Mouse (Mus musculus) forebrain, embryonic 11.5 days (tissue): ENCODE measurements at regions not wholly inside any gene's neighbourhood (a gene's known extent, or its start where the extent isn't known, plus 50 kb on each side); places are given as distances from the start of the nearest gene placed in this dataset.

Experiments used
- ATAC-seq: fragments of 200-750 bp; cut with Nextera tagmentation; replicated peaks from 2 replicates; pipeline ENCODE4 v1.8.0; 2017; ENCODE audit warnings: moderate TSS enrichment; ENCODE audit not compliant: low FRiP score
- DNase-seq: peaks from one replicate; pipeline ENCODE4 v3.0.0-alpha.2; 2017; ENCODE audit warnings: low spot score
- H3K27ac ChIP-seq: fragments of 300-500 bp; sonication (generic); 2 replicates; pipeline ENCODE4 v1.5.1; 2014; ENCODE audit warnings: low read depth, low read length
- H3K27me3 ChIP-seq: fragments of 300-500 bp; sonication (generic); 2 replicates; pipeline ENCODE4 v1.6.1; 2014; ENCODE audit warnings: mild to moderate bottlenecking, low read length, mixed read lengths; ENCODE audit not compliant: control insufficient read depth, insufficient read depth
- H3K36me3 ChIP-seq: fragments of 300-500 bp; sonication (generic); 2 replicates; pipeline ENCODE4 v1.6.1; 2014; ENCODE audit warnings: mild to moderate bottlenecking, low read length, moderate library complexity, mixed read lengths; ENCODE audit not compliant: control insufficient read depth, insufficient read depth
- H3K4me1 ChIP-seq: fragments of 300-500 bp; sonication (generic); replicated peaks from 2 replicates; pipeline ENCODE4 v1.6.1; 2014; ENCODE audit warnings: low read length, mixed read lengths; ENCODE audit not compliant: control insufficient read depth, insufficient read depth
- H3K4me2 ChIP-seq: fragments of 300-500 bp; sonication (generic); 2 replicates; pipeline ENCODE4 v1.6.1; 2014; ENCODE audit warnings: low read depth, mild to moderate bottlenecking, low read length, moderate library complexity, mixed read lengths; ENCODE audit not compliant: severe bottlenecking
- H3K4me3 ChIP-seq: fragments of 300-500 bp; sonication (generic); 2 replicates; pipeline ENCODE4 v1.5.1; 2014; ENCODE audit warnings: low read depth, low read length
- H3K9ac ChIP-seq: fragments of 300-500 bp; sonication (generic); 2 replicates; pipeline ENCODE4 v1.6.1; 2014; ENCODE audit warnings: low read length
- H3K9me3 ChIP-seq: fragments of 300-500 bp; sonication (generic); 2 replicates; pipeline ENCODE4 v1.6.1; 2016; ENCODE audit warnings: low read length, mixed read lengths; ENCODE audit not compliant: control insufficient read depth
- WGBS: fragments of 180-500 bp; shearing (Covaris S2); extraction: QIAGEN DNeasy Blood & Tissue Kit; methylation state at CpG from one replicate; pipeline ENCODE4 v1.1.7; 2014; 5-methylcytosine and 5-hydroxymethylcytosine counted together

- 77% methylated on average over 12 of the region's 12 CpGs for WGBS
- no peaks in the 10 kb centered on the region; the same call in 1 of the 2 replicates for H3K4me1 ChIP-seq
- H3K27me3 ChIP-seq = no peaks in the 10 kb centered on the region
- DNase-seq (no peak), ATAC-seq (no peak)
- no peak overlapping the region for H3K9ac ChIP-seq
- H3K4me3 ChIP-seq = no peak overlapping the region
- no peaks in the 10 kb centered on the region for H3K36me3 ChIP-seq
- no peak overlapping the region for H3K27ac ChIP-seq
- H3K4me2 ChIP-seq = no peak overlapping the region
- no peaks in the 10 kb centered on the region for H3K9me3 ChIP-seq
Observed at GRCm38 (mm10) chr4:83976067-83976466, 450.7 kb downstream of the Ccdc171 start.

GRCm38 (mm10) chr4:83979088-83979487, 453.7 kb downstream of the Ccdc171 start:
- no peaks in the 10 kb centered on the region for H3K9me3 ChIP-seq
- DNase-seq (no peak), ATAC-seq (no peak)
- H3K27me3 ChIP-seq = no peaks in the 10 kb centered on the region
- WGBS = 70% methylated on average over 4 of the region's 4 CpGs
- H3K27ac ChIP-seq = no peak overlapping the region
- H3K4me2 ChIP-seq = no peak overlapping the region
- H3K4me1 ChIP-seq = no peaks in the 10 kb centered on the region; the same call in 1 of the 2 replicates
- no peak overlapping the region for H3K4me3 ChIP-seq
- H3K36me3 ChIP-seq = no peaks in the 10 kb centered on the region
- no peak overlapping the region for H3K9ac ChIP-seq

- H3K27ac ChIP-seq = no peak overlapping the region
- WGBS = 76% methylated on average over 15 of the region's 15 CpGs
- H3K36me3 ChIP-seq = no peaks in the 10 kb centered on the region
- no peak overlapping the region for H3K4me2 ChIP-seq
- ATAC-seq (0 out of 2 replicates have a peak, but pooled peaks have one; percentile 30), DNase-seq (no peak)
- no peak overlapping the region for H3K9ac ChIP-seq
- no peaks in the 10 kb centered on the region for H3K9me3 ChIP-seq
- no peak overlapping the region for H3K4me3 ChIP-seq
- no peaks in the 10 kb centered on the region; the same call in 1 of the 2 replicates for H3K4me1 ChIP-seq
- no peaks in the 10 kb centered on the region for H3K27me3 ChIP-seq
Observed at GRCm38 (mm10) chr4:83984671-83985391, 459.5 kb downstream of the Ccdc171 start.

GRCm38 (mm10) chr4:83985451-83985850, 460.1 kb downstream of the Ccdc171 start:
- DNase-seq (no peak), ATAC-seq (no peak)
- 89% methylated on average over 5 of the region's 5 CpGs for WGBS

GRCm38 (mm10) chr4:83986951-83987822, 461.8 kb downstream of the Ccdc171 start:
- DNase-seq (no peak), ATAC-seq (no peak)
- Histone ChIP-seq H3K4me3 (no peak overlapping the region), H3K27ac (no peak overlapping the region), H3K4me2 (no peak overlapping the region), H3K9ac (no peak overlapping the region), H3K9me3 (no peaks in the 10 kb centered on the region), H3K36me3 (no peaks in the 10 kb centered on the region), H3K27me3 (no peaks in the 10 kb centered on the region), H3K4me1 (peaks cover 7% of the 10 kb centered on the region; the same call in 1 of the 2 replicates)
- WGBS = 78% methylated on average over 13 of the region's 13 CpGs

More at GRCm38 (mm10) chr4:83985451-83985850, 460.1 kb downstream of the Ccdc171 start:
- Histone ChIP-seq H3K4me2 (no peak overlapping the region), H3K4me3 (no peak overlapping the region), H3K4me1 (peaks cover 4% of the 10 kb centered on the region; the same call in 1 of the 2 replicates), H3K9me3 (no peaks in the 10 kb centered on the region), H3K9ac (no peak overlapping the region), H3K27ac (no peak overlapping the region), H3K36me3 (no peaks in the 10 kb centered on the region), H3K27me3 (no peaks in the 10 kb centered on the region)

DNA sequence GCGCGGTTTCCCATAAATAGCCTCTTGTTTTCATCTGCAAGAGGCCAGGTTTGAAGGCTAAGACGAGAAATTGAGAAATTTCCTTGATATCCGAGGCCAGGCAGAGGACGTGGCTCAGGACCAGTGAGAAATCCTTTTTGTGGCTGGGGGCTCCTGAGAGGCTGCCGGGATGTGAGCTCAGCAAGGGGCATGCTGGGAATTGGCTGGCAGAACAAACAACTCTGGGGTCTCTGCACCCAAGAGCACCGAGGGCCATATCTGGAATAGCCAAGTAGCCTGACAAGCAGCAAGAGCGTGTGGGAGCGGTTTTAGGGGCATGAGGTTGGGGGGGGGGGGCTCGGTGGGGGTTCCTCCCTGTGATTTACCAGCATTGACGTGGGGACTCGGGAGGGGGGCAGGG, 462.5 kb downstream of the Ccdc171 start:
- Histone ChIP-seq H3K9me3 (no peaks in the 10 kb centered on the region), H3K27me3 (no peaks in the 10 kb centered on the region), H3K27ac (no peak overlapping the region), H3K4me2 (no peak overlapping the region), H3K4me3 (no peak overlapping the region), H3K4me1 (peaks cover 7% of the 10 kb centered on the region; the same call in 1 of the 2 replicates), H3K36me3 (no peaks in the 10 kb centered on the region), H3K9ac (no peak overlapping the region)
- ATAC-seq = no peak
- WGBS = 67% methylated on average over 12 of the region's 12 CpGs
- DNase-seq = no peak

- ATAC-seq (no peak), DNase-seq (no peak)
- H3K36me3 ChIP-seq = no peaks in the 10 kb centered on the region
- H3K4me2 ChIP-seq = no peak overlapping the region
- no peak overlapping the region for H3K27ac ChIP-seq
- peaks cover 7% of the 10 kb centered on the region; the same call in 1 of the 2 replicates for H3K4me1 ChIP-seq
- no peaks in the 10 kb centered on the region for H3K9me3 ChIP-seq
- H3K27me3 ChIP-seq = no peaks in the 10 kb centered on the region
- H3K9ac ChIP-seq = no peak overlapping the region
- 56% methylated on average over 5 of the region's 5 CpGs for WGBS
- H3K4me3 ChIP-seq = no peak overlapping the region
Observed at GRCm38 (mm10) chr4:83988314-83988713, 463.0 kb downstream of the Ccdc171 start.

DNA sequence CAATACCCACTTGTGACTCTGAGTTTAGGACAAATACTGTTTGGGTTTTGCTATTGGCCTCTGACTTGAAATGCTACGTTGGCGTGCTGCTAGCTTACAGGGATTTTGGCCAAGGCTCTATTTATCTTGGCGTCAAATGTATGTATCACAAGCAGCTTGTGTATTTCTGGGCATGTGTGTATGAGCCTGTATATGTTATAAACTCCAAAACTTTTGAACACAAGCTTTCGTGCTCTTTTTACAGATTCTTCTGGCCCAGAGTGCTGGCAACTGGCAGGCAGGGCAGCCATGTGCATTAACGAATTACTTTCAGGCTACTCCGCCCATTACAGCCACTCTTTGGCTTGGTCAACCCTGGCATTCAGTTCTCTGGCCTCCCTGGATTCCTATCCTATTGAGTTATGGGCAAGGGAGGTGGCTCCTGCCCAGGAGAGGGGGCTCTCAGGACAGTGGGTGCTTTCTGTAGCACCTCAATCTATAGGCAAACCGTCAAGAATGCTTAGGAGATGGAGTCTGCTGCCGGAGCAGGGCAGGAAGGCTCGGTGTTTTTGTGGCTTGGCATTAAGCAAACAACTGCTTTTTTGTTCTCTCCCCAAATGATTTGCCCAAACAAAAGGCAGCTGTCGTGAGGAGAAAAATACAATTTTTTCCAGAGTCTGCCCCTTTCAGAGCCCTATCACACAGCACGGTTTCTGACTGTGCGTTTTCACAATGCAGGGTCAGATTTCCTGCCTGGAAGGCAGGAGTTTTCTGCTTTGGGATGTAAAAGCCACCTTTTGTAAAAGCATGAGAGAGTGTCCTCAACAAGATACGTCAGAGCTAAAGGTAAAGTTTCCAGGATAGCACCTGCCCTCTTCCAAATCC, 465.0 kb downstream of the Ccdc171 start:
- DNase-seq = no peak
- Histone ChIP-seq H3K9ac (no peak overlapping the region), H3K4me2 (no peak overlapping the region), H3K9me3 (no peaks in the 10 kb centered on the region), H3K27me3 (no peaks in the 10 kb centered on the region), H3K36me3 (no peaks in the 10 kb centered on the region), H3K4me3 (no peak overlapping the region), H3K4me1 (peaks cover 7% of the 10 kb centered on the region; the same call in 1 of the 2 replicates), H3K27ac (0 out of 2 replicates have a peak overlapping the region, but pooled peaks have one; percentile 18)
- ATAC-seq = no peak
- WGBS = 40% methylated on average over 13 of the region's 13 CpGs
